Mouse (Mus musculus) cortical plate, adult 2 months (tissue): ENCODE data around the gene Rack1.

Experiments
- CTCF ChIP-seq: fragments of 200-500 bp; IDR thresholded peaks from 2 replicates; pipeline ENCODE4 v1.5.1; 2011; ENCODE audit warnings: mild to moderate bottlenecking, control low read depth, low read length; ENCODE audit not compliant: insufficient read depth; ENCODE audit errors: extremely low read depth
- POLR2A ChIP-seq: fragments of 200-500 bp; IDR thresholded peaks from 2 replicates; pipeline ENCODE4 v1.6.1; 2011; ENCODE audit warnings: mild to moderate bottlenecking, low read length, control low read depth; ENCODE audit not compliant: insufficient read depth; ENCODE audit errors: extremely low read depth

- TF ChIP-seq CTCF (peak; percentile 57), POLR2A (no peak)
Measured at GRCm38 (mm10) chr11:48775483-48775882, 24.6 kb upstream of the Rack1 start.
